Mouse (Mus musculus) lung, postnatal 36 days (tissue): Measurements from ENCODE around the gene Dpf1.
A peak's percentile ranks its signal among the peaks of the same experiment; 100 is the strongest.

ENCODE experiments used
- DNase-seq: peaks from one replicate; pipeline ENCODE4 v3.0.0; 2022; ENCODE audit warnings: mixed read lengths

The Dpf1 gene

GRCm38 (mm10) chr7:29342489-29343092 lies 38.8 kb downstream of the Dpf1 start:
- DNase-seq: no peak

DNA sequence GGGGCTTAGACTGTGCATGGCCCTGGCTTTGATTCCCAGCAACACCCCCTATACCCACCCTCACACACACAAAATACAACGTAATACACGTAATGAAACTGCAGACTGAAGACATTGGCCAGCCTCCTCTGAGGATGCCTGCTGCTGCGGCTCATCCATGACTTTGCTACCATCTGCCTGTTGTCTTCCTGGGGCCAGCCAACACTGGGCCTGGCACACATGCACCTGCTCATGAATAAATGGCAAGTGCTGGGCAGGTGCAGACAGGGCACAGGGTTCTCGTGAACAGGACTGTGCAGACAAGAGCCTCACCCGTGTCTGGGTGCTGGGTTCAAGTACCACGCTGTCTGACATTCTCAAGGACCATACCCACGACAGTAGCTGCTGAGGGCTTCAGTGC lies 40.0 kb downstream of the Dpf1 start:
- DNase-seq: no peak

DNA sequence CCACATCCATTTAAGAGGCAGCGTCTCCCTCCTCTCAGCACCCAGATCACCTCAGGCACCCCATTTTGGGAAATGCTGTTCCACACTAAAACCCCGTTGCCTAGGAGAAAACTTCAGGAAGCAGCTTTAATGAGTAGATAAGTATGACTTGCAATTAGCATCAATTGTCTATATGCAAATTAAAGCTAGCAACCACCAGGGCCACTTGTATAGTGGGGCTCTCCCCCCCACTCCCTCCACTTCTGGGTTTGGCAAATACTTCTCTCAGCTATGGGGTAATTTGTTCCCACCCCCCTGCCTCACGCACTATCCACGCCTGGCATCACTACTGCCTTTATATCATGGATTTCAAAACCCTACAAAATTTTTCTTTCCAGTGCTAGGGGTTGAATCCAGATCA lies 41.8 kb downstream of the Dpf1 start:
- no peak for DNase-seq

DNA sequence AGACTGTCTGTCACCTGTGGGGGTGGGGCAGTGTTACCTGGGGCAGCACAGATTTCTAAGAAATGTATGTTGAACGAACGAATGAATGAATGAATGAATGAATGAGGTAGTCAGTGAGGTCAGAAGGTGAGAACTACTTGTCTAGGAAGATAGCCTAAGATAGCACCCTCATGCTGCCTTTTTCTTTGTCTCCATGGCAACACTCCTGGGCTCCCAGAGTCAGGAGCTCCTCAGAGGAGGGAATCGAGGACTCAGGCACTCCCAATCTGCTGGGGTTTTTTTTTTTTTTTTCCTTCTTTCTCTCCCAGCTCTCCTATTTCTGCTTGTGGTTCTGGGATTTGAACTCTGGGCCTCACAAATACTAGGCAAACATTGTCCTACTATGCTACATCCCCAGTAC lies 42.5 kb downstream of the Dpf1 start:
- no peak for DNase-seq

DNA sequence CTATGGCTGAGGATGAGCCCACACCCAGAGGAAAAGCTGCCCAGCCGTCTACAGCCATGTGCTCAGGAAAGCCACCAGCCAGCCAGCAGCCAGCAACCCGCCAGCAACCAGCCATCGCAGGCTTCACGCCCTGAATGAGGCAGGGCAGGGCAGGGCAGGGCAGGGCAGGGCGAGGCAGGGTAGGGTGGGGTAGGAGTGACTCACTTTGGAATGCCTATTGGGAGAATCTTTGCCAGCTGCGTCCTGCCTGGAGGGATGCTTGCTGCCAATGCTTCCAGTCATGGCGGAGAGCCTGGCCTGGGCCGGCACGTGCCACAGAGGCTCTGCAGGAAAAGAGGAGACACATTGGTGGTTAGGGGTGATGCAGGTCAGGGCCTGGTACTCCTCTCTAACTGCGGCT lies 46.7 kb downstream of the Dpf1 start:
- DNase-seq: no peak

GRCm38 (mm10) chr7:29352246-29352645 lies 48.5 kb downstream of the Dpf1 start:
- DNase-seq: no peak

GRCm38 (mm10) chr7:29354161-29354560 lies 50.4 kb downstream of the Dpf1 start:
- no peak for DNase-seq

DNA sequence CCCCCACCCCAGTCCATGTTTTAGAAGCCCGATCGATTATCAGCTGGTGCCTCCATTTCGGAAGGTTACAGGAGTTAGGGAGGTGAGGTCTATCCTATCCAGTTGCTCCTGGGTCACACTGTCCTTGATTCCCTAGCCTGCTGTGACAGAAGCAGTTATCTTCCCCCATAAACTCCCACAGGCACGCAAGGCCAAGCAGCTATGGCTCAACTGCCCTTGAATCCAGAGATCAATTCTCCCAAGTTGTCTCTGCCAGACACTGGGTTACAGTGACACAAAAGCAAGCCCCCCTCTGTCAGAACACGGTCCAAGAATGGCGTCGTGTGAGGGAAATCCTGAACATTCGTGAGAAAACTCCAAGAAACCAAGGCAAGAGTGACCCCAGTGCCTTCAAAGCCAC lies 51.7 kb downstream of the Dpf1 start:
- no peak for DNase-seq

DNA sequence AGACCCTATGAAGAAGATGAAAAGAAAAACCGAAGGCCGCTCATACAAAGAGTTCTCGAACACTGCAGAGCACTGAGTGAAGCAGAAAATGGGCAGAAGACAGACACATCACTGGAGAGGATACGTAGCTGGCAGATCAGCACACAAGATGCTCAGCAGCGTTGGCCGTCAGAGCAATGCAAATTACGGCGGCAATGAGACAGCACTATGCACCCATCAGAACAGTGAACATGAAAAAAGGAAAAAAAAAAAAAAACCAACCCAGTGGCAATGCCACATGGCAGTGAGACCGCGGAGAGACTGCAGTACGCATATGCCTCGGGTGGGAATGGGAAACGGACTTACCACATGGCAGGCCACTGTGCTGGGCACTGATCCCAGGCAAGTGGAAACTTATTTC lies 57.7 kb downstream of the Dpf1 start:
- no peak for DNase-seq

GRCm38 (mm10) chr7:29364052-29364451 lies 60.3 kb downstream of the Dpf1 start:
- peak; percentile 28 for DNase-seq

DNA sequence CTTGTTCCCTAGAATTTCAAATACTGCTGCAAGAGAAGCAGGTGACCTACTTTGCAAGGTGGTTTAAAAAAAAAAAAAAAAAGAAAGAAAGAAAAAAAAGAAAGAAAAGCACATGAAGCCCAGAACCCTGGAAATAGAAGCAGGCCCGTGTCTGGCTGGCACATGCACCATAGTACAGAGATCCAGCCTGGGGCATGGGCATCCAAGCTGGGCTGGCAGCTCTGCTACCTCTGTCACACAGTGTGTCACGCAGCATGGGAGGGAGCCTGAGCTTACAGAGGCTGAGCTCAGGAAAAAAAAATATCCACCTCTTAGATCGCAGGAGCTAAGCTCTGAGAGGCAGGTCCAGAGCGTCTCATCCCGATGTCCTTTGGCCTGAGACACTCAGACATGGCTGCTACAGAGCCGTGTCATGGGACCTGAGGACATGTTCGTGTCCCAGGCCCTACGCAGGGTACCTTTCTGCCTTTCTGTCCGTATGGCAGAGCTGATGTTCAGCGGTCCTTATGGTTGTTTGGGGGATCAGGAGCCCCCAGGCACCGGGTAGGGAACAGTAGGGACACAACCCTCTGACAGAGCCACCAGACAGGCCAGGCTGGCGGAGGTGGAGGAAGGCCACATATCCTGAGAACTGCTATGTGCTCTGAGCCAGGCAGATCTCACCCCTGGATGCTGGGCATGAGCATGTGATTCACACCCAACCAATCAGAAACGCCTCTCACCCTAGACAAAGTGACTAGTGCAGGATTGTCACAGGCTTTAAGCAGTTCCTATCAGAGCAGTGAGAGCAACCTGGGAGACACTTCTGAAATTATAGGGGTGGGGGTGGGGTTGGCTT lies 63.6 kb downstream of the Dpf1 start:
- no peak for DNase-seq
